Comparison of ENCODE assay signal across 10 mouse cellular contexts in the genomic region with DNA sequence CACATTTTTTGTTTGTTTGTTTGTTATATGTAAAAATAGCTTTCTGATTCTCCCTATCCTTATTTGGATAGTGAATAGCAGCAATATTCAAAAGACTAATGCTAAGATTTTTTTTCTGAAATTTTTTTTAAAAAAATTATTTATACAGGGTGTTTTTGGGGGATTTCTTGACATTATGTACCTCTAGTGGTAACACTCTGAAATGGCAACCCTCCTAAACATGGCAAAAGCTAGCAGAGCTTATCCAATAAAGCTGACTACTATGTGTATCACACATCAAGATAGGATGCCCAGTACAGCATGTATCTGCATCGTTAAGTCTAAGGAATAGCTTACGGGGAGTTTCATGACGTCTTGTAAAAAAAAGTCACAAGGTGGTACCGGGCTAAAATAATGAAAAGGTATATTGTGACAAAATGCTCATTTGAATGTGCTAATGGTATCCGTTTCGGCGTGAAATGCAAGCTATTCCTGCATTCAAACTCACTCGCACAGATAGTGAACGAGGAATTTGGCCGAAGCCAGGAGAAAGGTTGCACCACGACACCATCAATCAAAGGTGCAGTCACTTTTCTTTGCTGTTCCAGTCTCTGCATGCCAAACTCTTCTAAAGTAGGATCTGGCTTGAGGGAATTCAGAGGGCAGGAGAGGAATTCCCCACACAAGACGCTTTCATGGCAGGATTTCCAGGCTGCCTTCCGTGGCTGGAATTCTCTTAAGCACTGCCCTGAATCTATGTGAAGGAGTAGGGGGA. TPM values are rescaled to one million over a fixed set of nuclear protein-coding genes. Genes with fewer than 3 reads are reported as not detected.
A peak's percentile ranks its signal among the peaks of the same experiment; 100 is the strongest.
DNase-seq lines count a peak whose midpoint lies in the region; ATAC-seq lines count a peak whose summit lies in the region.
"Had no signal": no experiment of that assay in that cellular context is flagged by ENCODE, and none has a peak within 500 bp of the region (broad histone marks: within the 10 kb centered on the region; RNA-seq: fewer than 3 reads in every experiment).

No protein-coding gene starts in this region.

- H3K27ac ChIP-seq in embryonic facial prominence, embryonic 14.5 days (replicated peaks; ENCODE audit: low read depth, low read length), result no peak overlapping the region
- H3K27ac ChIP-seq in hindbrain, embryonic 13.5 days, result peak overlapping the region; percentile 85; the same call in 1 of the 2 replicates
- peak overlapping the region; percentile 84 for H3K27ac ChIP-seq in neural tube, embryonic 13.5 days (replicated peaks)
- H3K27ac ChIP-seq: heart, embryonic 13.5 days had no signal

- DNase-seq in left cerebral cortex, postnatal 25 days (ENCODE audit: low spot score in 2 of 2), result peak; percentile 7 to 11
- no peak for DNase-seq in left cerebral cortex, adult 18-20 months (ENCODE audit: low spot score in 2 of 2)
- no peak for DNase-seq in embryonic facial prominence, embryonic 14.5 days (ENCODE audit: low spot score)
- DNase-seq in testis, postnatal 10 days (ENCODE audit: low spot score), result no peak
- no peak for DNase-seq in kidney, postnatal 10 days

- intact Hi-C loops in left cerebral cortex, postnatal 25 days (cut with DNase I), result loop anchor here (5.0 to 10.0 kb wide), 2 partner anchors 429 to 794 kb away; no protein-coding TSS in a partner anchor

- peaks cover 48% of the 10 kb centered on the region for H3K27me3 ChIP-seq in embryonic facial prominence, embryonic 14.5 days (replicated peaks; ENCODE audit: control insufficient read depth, insufficient read depth, low read length)
- H3K27me3 ChIP-seq in hindbrain, embryonic 13.5 days, result peaks cover 21% of the 10 kb centered on the region
- peaks cover 24% of the 10 kb centered on the region for H3K27me3 ChIP-seq in neural tube, embryonic 13.5 days

- H3K4me3 ChIP-seq in embryonic facial prominence, embryonic 14.5 days (ENCODE audit: low read depth, low read length), result peak overlapping the region; percentile 50; the same call in 1 of the 2 replicates
- H3K4me3 ChIP-seq in hindbrain, embryonic 13.5 days, result peak overlapping the region; percentile 72
- H3K4me3 ChIP-seq in neural tube, embryonic 13.5 days, result peak overlapping the region; percentile 73

- no peak overlapping the region for H3K9ac ChIP-seq in embryonic facial prominence, embryonic 14.5 days (ENCODE audit: low read depth, low read length)
- H3K9ac ChIP-seq in hindbrain, embryonic 13.5 days, result peak overlapping the region; percentile 90
- peak overlapping the region; percentile 90 for H3K9ac ChIP-seq in neural tube, embryonic 13.5 days
- H3K9ac ChIP-seq: heart, embryonic 13.5 days had no signal

- peaks cover 9% of the 10 kb centered on the region; the same call in 1 of the 2 replicates for H3K4me1 ChIP-seq in embryonic facial prominence, embryonic 14.5 days (ENCODE audit: control insufficient read depth, insufficient read depth, low read length)
- peaks cover 22% of the 10 kb centered on the region for H3K4me1 ChIP-seq in hindbrain, embryonic 13.5 days (replicated peaks)
- peaks cover 33% of the 10 kb centered on the region for H3K4me1 ChIP-seq in neural tube, embryonic 13.5 days (replicated peaks)

- 43% methylated on average over 13 of the region's 13 CpGs for WGBS in embryonic facial prominence, embryonic 14.5 days
- WGBS in hindbrain, embryonic 13.5 days, result 23% methylated on average over 13 of the region's 13 CpGs
- WGBS in neural tube, embryonic 13.5 days, result 23% methylated on average over 13 of the region's 13 CpGs

- H3K36me3 ChIP-seq in embryonic facial prominence, embryonic 14.5 days (ENCODE audit: control insufficient read depth, insufficient read depth, low read length), result no peaks in the 10 kb centered on the region
- H3K36me3 ChIP-seq in hindbrain, embryonic 13.5 days, result no peaks in the 10 kb centered on the region
- no peaks in the 10 kb centered on the region for H3K36me3 ChIP-seq in neural tube, embryonic 13.5 days
- H3K36me3 ChIP-seq: heart, embryonic 13.5 days had no signal

- no peak for ATAC-seq in embryonic facial prominence, embryonic 14.5 days (ENCODE audit: low read depth)
- no peak for ATAC-seq in hindbrain, embryonic 13.5 days (ENCODE audit: low FRiP score)
- no peak for ATAC-seq in neural tube, embryonic 13.5 days (ENCODE audit: low read depth)
- ATAC-seq: intestine, embryonic 16.5 days; lung, postnatal 0 days had no signal

- H3K4me2 ChIP-seq in embryonic facial prominence, embryonic 14.5 days (ENCODE audit: low read depth, low read length), result peak overlapping the region; percentile 97; the same call in 1 of the 2 replicates
- H3K4me2 ChIP-seq in hindbrain, embryonic 13.5 days, result peak overlapping the region; percentile 99
- peak overlapping the region; percentile 98 for H3K4me2 ChIP-seq in neural tube, embryonic 13.5 days

- H3K9me3 ChIP-seq in embryonic facial prominence, embryonic 14.5 days (ENCODE audit: control insufficient read depth, low read length), result no peaks in the 10 kb centered on the region
- H3K9me3 ChIP-seq in hindbrain, embryonic 13.5 days, result no peaks in the 10 kb centered on the region
- H3K9me3 ChIP-seq in neural tube, embryonic 13.5 days, result no peaks in the 10 kb centered on the region
- H3K9me3 ChIP-seq: heart, embryonic 13.5 days had no signal

RNA-seq across cellular contexts. Expression of a gene that starts 1.2 kb away (rescaled TPM):
- 10 to 100 TPM; 12.2 to 15.7 TPM for total RNA-seq in left cerebral cortex, postnatal 25 days (2021)
- 10 to 100 TPM; 11.3 TPM for total RNA-seq in left cerebral cortex, adult 18-20 months (2021)
- 2.1 and 3.3 TPM in 2 replicates for polyA plus RNA-seq in embryonic facial prominence, embryonic 14.5 days (2014; fragmentation: Nextera tagmentation; extraction: Ambion mirVana)
- 19.2 and 19.7 TPM in 2 replicates for polyA plus RNA-seq in hindbrain, embryonic 13.5 days (2015; fragmentation: Nextera tagmentation; extraction: Ambion mirVana)
- polyA plus RNA-seq in neural tube, embryonic 13.5 days (2015; fragmentation: Nextera tagmentation; extraction: Ambion mirVana), result 26.1 and 29.4 TPM in 2 replicates

Comparison
In these comparisons a context has a peak if more than half of its experiments do, and no peak if none do; other contexts are left out.
1. DNase-seq: peak in left cerebral cortex, postnatal 25 days (2 of 2); none in left cerebral cortex, adult 18-20 months (0 of 2), embryonic facial prominence, embryonic 14.5 days (single experiment), testis, postnatal 10 days (single experiment) and kidney, postnatal 10 days (single experiment).
2. Peak in every context shown above with its lines, with median percentiles within 50 percentile points of each other: H3K4me2 ChIP-seq and H3K4me3 ChIP-seq.